In the genomic region with DNA sequence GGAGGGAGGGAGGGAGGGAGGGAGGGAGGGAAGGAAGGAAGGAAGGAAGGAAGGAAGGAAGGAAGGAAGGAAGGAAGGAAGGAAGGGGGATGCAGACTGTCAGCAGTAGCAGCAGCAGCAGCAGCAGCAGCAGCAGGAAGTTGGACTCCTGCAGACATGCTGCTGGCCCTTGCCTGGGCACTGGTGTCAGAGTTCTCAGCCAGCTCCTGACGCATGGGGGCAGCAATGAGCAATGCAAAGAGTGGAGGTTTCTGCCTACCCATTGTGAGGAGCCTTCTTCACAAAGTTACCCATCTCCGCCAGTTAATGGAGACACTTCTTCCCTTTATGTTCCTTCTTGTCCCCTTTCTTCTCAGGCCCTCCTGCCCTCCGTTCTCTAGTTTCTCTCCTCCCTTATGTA, we compare ENCODE assay signal across 7 mouse cellular contexts. TPM values are rescaled to one million over a fixed set of nuclear protein-coding genes. Genes with fewer than 3 reads are reported as not detected.
A peak's percentile ranks its signal among the peaks of the same experiment; 100 is the strongest.
DNase-seq lines count a peak whose midpoint lies in the region; ATAC-seq and TF ChIP-seq lines count a peak whose summit lies in the region.

No protein-coding gene starts in this region.

- no peak overlapping the region for H3K27ac ChIP-seq in ES-E14 (ENCODE audit: insufficient read depth, low read depth, low read length, poor library complexity, severe bottlenecking)
- no peak overlapping the region for H3K27ac ChIP-seq in embryonic facial prominence, embryonic 10.5 days (replicated peaks)
- H3K27ac ChIP-seq in midbrain, embryonic 14.5 days (replicated peaks; ENCODE audit: low read depth, low read length), result no peak overlapping the region

- 18% methylated on average over 3 of the region's 3 CpGs for WGBS in embryonic facial prominence, embryonic 10.5 days
- WGBS in midbrain, embryonic 14.5 days, result 27% methylated on average over 3 of the region's 3 CpGs

- DNase-seq in ES-E14 (ENCODE audit: low read depth, low spot score), result peak; percentile 24
- DNase-seq in adrenal gland, adult 8-10 months, result peak; percentile 35
- peak; percentile 82 for DNase-seq in embryonic facial prominence, embryonic 10.5 days (ENCODE audit: low spot score)
- DNase-seq in heart, postnatal 4 days, result peak; percentile 85
- DNase-seq in layer of hippocampus, postnatal 36 days, result peak; percentile 76 to 82
- DNase-seq in midbrain, embryonic 14.5 days, result peak; percentile 78
- peak; percentile 75 for DNase-seq in urinary bladder, postnatal 14 days (ENCODE audit: low spot score)

- no peak overlapping the region for H3K4me3 ChIP-seq in ES-E14 (ENCODE audit: insufficient read depth in 1 of 2, low read depth in 1 of 2, low read length in 2 of 2, poor library complexity in 1 of 2, severe bottlenecking in 1 of 2)
- H3K4me3 ChIP-seq in embryonic facial prominence, embryonic 10.5 days, result no peak overlapping the region
- H3K4me3 ChIP-seq in midbrain, embryonic 14.5 days (replicated peaks; ENCODE audit: low read depth, low read length), result no peak overlapping the region

- no peak overlapping the region for H3K9ac ChIP-seq in ES-E14 (ENCODE audit: insufficient read depth, low read depth, low read length, poor library complexity, severe bottlenecking)
- no peak overlapping the region for H3K9ac ChIP-seq in midbrain, embryonic 14.5 days (replicated peaks; ENCODE audit: low read length)

- H3K27me3 ChIP-seq in embryonic facial prominence, embryonic 10.5 days (replicated peaks; ENCODE audit: low read depth, poor library complexity, severe bottlenecking), result no peaks in the 10 kb centered on the region
- H3K27me3 ChIP-seq in midbrain, embryonic 14.5 days (ENCODE audit: control insufficient read depth, insufficient read depth, low read length), result no peaks in the 10 kb centered on the region

- H3K36me3 ChIP-seq in ES-E14 (ENCODE audit: control insufficient read depth, insufficient read depth, low read length, poor library complexity, severe bottlenecking), result no peaks in the 10 kb centered on the region
- H3K36me3 ChIP-seq in embryonic facial prominence, embryonic 10.5 days (replicated peaks), result no peaks in the 10 kb centered on the region
- no peaks in the 10 kb centered on the region for H3K36me3 ChIP-seq in midbrain, embryonic 14.5 days (ENCODE audit: control insufficient read depth, insufficient read depth, low read length)

- no peaks in the 10 kb centered on the region for H3K4me1 ChIP-seq in ES-E14 (ENCODE audit: control insufficient read depth in 2 of 2, insufficient read depth in 2 of 2, low read length in 2 of 2, poor library complexity in 1 of 2)
- H3K4me1 ChIP-seq in embryonic facial prominence, embryonic 10.5 days, result no peaks in the 10 kb centered on the region
- no peaks in the 10 kb centered on the region for H3K4me1 ChIP-seq in midbrain, embryonic 14.5 days (ENCODE audit: control insufficient read depth, insufficient read depth, low read length)

- ATAC-seq in midbrain, embryonic 14.5 days (ENCODE audit: low FRiP score, low TSS enrichment), result no peak

- in situ Hi-C loops in ES-E14 (cut with MboI; ENCODE audit: low sequenced_read_pairs in 2 of 2, unreplicated experiment in 2 of 2), result no loop called here

- H3K9me3 ChIP-seq in ES-E14 (ENCODE audit: control insufficient read depth, insufficient read depth, low read depth, low read length), result no peaks in the 10 kb centered on the region
- no peaks in the 10 kb centered on the region for H3K9me3 ChIP-seq in embryonic facial prominence, embryonic 10.5 days
- no peaks in the 10 kb centered on the region for H3K9me3 ChIP-seq in midbrain, embryonic 14.5 days (ENCODE audit: control insufficient read depth, low read length)

- H3K4me2 ChIP-seq in midbrain, embryonic 14.5 days (ENCODE audit: low read length), result no peak overlapping the region

TF ChIP-seq in ES-E14, 5 proteins besides CTCF, POLR2A, EP300 and RAD21:
- no peak for TF ChIP-seq HCFC1 (IDR thresholded peaks at IDR 0.05; ENCODE audit: borderline replicate concordance, insufficient read depth, low read length)
- TF ChIP-seq ZC3H11A (IDR thresholded peaks at IDR 0.05; ENCODE audit: borderline replicate concordance, low read depth, low read length), result peak; percentile 52; the same call in 1 of the 2 replicates

RNA-seq across cellular contexts. Expression of gene Ntm, which starts 40.7 kb away (rescaled TPM):
- total RNA-seq in ES-E14 (2012; rRNA removed), result 0.67 and 3.6 TPM in 2 replicates
- 1 to 10 TPM in 2 of 4 experiments, under 1 TPM in 2; 0.46 to 1.4 (median 1.1) TPM for total RNA-seq in adrenal gland, adult 8-10 months (2022)
- polyA plus RNA-seq in embryonic facial prominence, embryonic 10.5 days (2016; fragmentation: Nextera tagmentation; extraction: Ambion mirVana), result 8.1 and 9.1 TPM in 2 replicates
- 10 to 100 TPM; 13.4 to 15.8 TPM for total RNA-seq in heart, postnatal 4 days (2021)
- total RNA-seq in layer of hippocampus, postnatal 36 days (2021), result 100 to 1,000 TPM; 132 to 135 TPM
- polyA plus RNA-seq in midbrain, embryonic 14.5 days (2014; fragmentation: Nextera tagmentation; extraction: Ambion mirVana), result 160 and 182 TPM in 2 replicates

Comparison
In these comparisons a context has a peak if more than half of its experiments do, and no peak if none do; other contexts are left out.
1. DNase-seq: peak in every context shown above with its lines; median percentile 85 in heart, postnatal 4 days; 82 in embryonic facial prominence, embryonic 10.5 days; 79 in layer of hippocampus, postnatal 36 days; 78 in midbrain, embryonic 14.5 days; 75 in urinary bladder, postnatal 14 days; 35 in adrenal gland, adult 8-10 months; 24 in ES-E14.
2. RNA of gene Ntm, which starts 40.7 kb away (total RNA-seq): 132 to 135 TPM in layer of hippocampus, postnatal 36 days; 13.4 to 15.8 TPM in heart, postnatal 4 days, 0.46 to 1.4 TPM in adrenal gland, adult 8-10 months and 0.67 to 3.6 TPM in ES-E14; every median in the first group is over 4 times any median in the second.